Mouse (Mus musculus): ENCODE results near the gene Atp1b4. TPM values are rescaled to one million over a fixed set of nuclear protein-coding genes. Genes with fewer than 3 reads are reported as not detected.
A peak's percentile ranks its signal among the peaks of the same experiment; 100 is the strongest.
"Not testable (repeated sequence)": the region's sequence is repeated elsewhere in the genome, so short reads cannot be mapped to it uniquely, and the experiment has no call there.

The Atp1b4 gene
- not detected in 2 replicates for polyA plus RNA-seq (2015; fragmentation: Nextera tagmentation; extraction: Ambion mirVana)

DNA sequence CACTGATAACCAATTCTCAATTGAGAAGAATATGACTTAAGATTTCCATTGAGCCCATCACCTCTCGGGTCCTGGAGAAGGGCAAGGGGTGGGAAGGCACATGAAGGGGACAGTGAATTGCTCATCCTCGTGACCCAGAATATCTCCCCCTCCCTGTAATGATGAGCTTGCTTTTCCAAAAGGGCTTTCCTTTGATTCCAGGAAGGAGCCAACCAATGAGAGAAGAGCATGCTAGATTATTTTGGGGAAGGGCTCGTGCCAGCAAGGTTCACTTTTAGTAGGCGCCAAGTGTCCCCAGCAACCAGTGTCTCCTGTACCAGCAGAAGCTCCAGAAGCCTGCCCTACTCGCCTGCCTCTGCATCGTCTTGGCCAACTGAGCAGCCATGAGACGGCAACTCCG, at the start of gene Atp1b4:
Gene Atp1b4 (plus strand): TSS at position 301 of the 400 bp plus-strand sequence.
- 92% methylated on average over 8 of the region's 8 CpGs for WGBS
- Histone ChIP-seq H3K4me1 (replicated peaks) (peaks cover 11% of the 10 kb centered on the region), H3K27ac (no peak within 1 kb of the TSS), H3K9me3 (no peaks in the 10 kb centered on the region), H3K4me2 (no peak within 1 kb of the TSS), H3K36me3 (no peaks in the 10 kb centered on the region), H3K9ac (no peak within 1 kb of the TSS), H3K4me3 (no peak within 1 kb of the TSS), H3K27me3 (no peaks in the 10 kb centered on the region)
- no peak for ATAC-seq (ENCODE audit: low FRiP score)

DNA sequence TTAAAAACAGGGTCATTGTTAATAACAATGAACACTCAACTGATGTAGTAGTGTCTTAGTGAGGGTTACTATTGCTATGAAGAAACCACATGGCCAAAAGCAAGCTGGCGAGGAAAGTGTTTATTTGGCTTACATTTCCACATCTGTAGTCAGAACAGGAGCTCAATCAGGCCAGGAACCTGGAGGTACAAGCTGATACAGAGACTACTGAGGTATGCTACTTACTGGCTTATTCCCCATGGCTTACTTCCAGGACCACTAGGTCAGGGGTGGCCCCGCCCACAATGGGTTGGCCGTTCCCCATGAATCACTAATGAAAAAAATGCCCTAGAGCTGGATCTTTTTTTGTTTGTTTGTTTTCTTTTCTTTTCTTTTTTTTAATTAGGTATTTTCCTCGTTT, 7.4 kb upstream of the Atp1b4 start:
- Histone ChIP-seq H3K9me3 (no peaks in the 10 kb centered on the region), H3K4me2 (no peak overlapping the region), H3K4me3 (no peak overlapping the region), H3K9ac (no peak overlapping the region), H3K4me1 (replicated peaks) (peaks cover 7% of the 10 kb centered on the region), H3K27me3 (no peaks in the 10 kb centered on the region), H3K36me3 (no peaks in the 10 kb centered on the region), H3K27ac (no peak overlapping the region)
- WGBS = 73% methylated on average over 4 of the region's 4 CpGs
- ATAC-seq (ENCODE audit: low FRiP score) = no peak

DNA sequence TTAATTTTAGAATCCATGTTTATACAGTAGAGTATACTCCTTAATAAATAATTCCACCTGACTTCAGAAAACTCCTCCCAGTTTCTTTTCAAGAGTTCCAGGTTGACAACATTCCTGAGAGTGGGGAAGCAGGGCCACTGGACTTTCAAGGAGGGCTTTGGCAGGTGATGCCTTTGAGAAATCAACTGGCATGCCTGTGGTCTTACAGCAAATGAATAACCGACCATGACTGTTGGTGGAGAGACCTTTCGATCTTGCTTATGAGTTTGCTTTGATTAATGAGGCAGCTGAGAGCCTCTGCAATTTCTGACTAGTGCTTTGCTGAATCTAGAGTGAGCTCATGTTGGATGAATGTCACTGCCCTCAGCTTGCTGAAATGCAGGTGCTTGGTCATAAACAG, 4.9 kb upstream of the Atp1b4 start:
- ATAC-seq (ENCODE audit: low FRiP score) = no peak
- H3K4me1 ChIP-seq (replicated peaks) = peaks cover 11% of the 10 kb centered on the region

GRCm38 (mm10) chrX:38312910-38313625, 2.9 kb upstream of the Atp1b4 start:
- Histone ChIP-seq H3K27me3 (no peaks in the 10 kb centered on the region), H3K27ac (peak overlapping the region; percentile 79), H3K9me3 (no peaks in the 10 kb centered on the region), H3K4me2 (no peak overlapping the region), H3K9ac (no peak overlapping the region), H3K36me3 (no peaks in the 10 kb centered on the region), H3K4me1 (replicated peaks) (peaks cover 11% of the 10 kb centered on the region), H3K4me3 (no peak overlapping the region)
- ATAC-seq (ENCODE audit: low FRiP score) = peak; percentile 98
- WGBS = 39% methylated on average over 9 of the region's 9 CpGs

More for the DNA sequence above, 4.9 kb upstream of the Atp1b4 start:
- WGBS = 64% methylated on average over 2 of the region's 2 CpGs
- no peak overlapping the region for H3K9ac ChIP-seq
- no peak overlapping the region for H3K27ac ChIP-seq
- no peak overlapping the region for H3K4me2 ChIP-seq
- H3K9me3 ChIP-seq = no peaks in the 10 kb centered on the region
- H3K27me3 ChIP-seq = no peaks in the 10 kb centered on the region
- no peaks in the 10 kb centered on the region for H3K36me3 ChIP-seq
- H3K4me3 ChIP-seq = no peak overlapping the region

DNA sequence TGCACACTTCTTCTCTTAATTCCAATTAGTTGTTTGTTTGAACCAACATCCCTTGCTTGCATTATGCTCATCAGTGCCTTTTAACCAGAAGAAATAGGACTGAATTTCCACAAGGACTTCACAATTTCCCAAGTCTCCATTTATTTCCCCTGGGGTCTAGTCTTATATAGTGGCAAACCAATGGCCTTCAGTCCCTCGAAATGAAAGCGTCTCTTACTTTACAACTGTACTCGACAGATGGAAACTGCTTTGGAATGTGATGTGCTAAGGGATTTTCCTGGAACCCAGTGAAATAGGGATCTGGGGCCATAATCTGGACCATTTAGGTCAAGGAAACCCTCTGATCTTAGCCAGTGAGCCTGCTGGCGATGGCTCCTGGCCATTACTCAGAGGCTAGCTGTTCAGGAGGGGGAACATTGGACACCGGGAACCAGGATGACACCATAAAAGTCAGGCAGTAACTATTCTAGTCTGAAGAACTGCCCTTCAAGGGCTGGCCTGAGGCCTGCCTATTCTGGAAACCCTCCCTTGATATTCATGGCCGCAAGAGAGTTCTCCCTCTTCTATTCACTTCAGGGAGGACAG, 2.3 kb upstream of the Atp1b4 start:
- peaks cover 11% of the 10 kb centered on the region for H3K4me1 ChIP-seq (replicated peaks)
- peak; percentile 56 for ATAC-seq (ENCODE audit: low FRiP score)
- no peak overlapping the region for H3K4me3 ChIP-seq
- no peaks in the 10 kb centered on the region for H3K9me3 ChIP-seq
- no peak overlapping the region for H3K4me2 ChIP-seq
- H3K9ac ChIP-seq = no peak overlapping the region
- 54% methylated on average over 6 of the region's 6 CpGs for WGBS
- H3K36me3 ChIP-seq = no peaks in the 10 kb centered on the region
- H3K27ac ChIP-seq = peak overlapping the region; percentile 78
- no peaks in the 10 kb centered on the region for H3K27me3 ChIP-seq

DNA sequence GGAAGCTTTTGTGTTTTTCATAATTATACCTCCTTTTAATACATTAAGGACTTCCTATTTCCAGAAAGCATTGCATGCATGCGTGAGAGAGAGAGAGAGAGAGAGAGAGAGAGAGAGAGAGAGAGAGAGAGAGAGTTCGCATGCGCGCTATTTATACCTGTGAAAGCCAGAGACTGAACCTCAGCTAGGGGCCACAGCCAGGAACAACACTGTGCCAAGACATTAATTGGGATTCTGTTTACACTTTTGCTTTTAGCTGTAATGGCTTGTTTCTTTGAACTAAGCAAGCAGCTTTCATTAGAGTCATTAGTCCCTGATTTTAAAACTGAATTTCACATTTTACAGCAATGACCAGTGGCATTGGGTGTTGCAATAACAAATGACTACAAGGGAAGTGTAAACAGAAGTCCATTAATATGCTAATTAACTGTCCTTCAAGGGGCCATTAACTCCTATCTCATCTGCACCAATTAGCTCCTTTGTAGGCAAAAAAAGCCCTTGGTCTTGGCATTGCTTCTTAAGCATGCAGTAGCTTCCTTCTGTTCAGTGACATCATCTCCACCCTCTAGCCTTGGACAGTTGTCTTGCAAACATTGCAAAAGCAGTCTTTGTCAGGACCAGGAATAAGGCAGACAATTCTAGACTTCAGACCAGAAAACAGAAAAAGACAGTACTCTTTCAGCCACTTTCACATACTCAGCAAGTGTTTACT, 14.9 kb downstream of the Atp1b4 start:
- H3K27me3 ChIP-seq = no peaks in the 10 kb centered on the region
- no peak overlapping the region for H3K9ac ChIP-seq
- H3K27ac ChIP-seq = no peak overlapping the region
- no peaks in the 10 kb centered on the region for H3K9me3 ChIP-seq
- H3K4me1 ChIP-seq (replicated peaks) = no peaks in the 10 kb centered on the region
- no peak for ATAC-seq (ENCODE audit: low FRiP score)
- no peaks in the 10 kb centered on the region for H3K36me3 ChIP-seq
- WGBS = 46% methylated on average over 4 of the region's 4 CpGs
- no peak overlapping the region for H3K4me3 ChIP-seq
- no peak overlapping the region for H3K4me2 ChIP-seq

GRCm38 (mm10) chrX:38334329-38335279, 18.6 kb downstream of the Atp1b4 start:
- Histone ChIP-seq H3K27ac (no peak overlapping the region), H3K4me3 (no peak overlapping the region), H3K4me1 (replicated peaks) (no peaks in the 10 kb centered on the region), H3K9ac (no peak overlapping the region), H3K27me3 (no peaks in the 10 kb centered on the region), H3K9me3 (no peaks in the 10 kb centered on the region), H3K36me3 (no peaks in the 10 kb centered on the region), H3K4me2 (no peak overlapping the region)
- 71% methylated on average over 8 of the region's 8 CpGs for WGBS
- ATAC-seq (ENCODE audit: low FRiP score) = no peak

- Histone ChIP-seq H3K4me2 (no peak overlapping the region), H3K27ac (no peak overlapping the region), H3K27me3 (no peaks in the 10 kb centered on the region), H3K9me3 (no peaks in the 10 kb centered on the region), H3K4me3 (no peak overlapping the region), H3K36me3 (no peaks in the 10 kb centered on the region), H3K4me1 (replicated peaks) (no peaks in the 10 kb centered on the region), H3K9ac (no peak overlapping the region)
- 80% methylated on average over 8 of the region's 8 CpGs for WGBS
- no peak for ATAC-seq (ENCODE audit: low FRiP score)
These were observed 46.0 kb downstream of the Atp1b4 start for GRCm38 (mm10) chrX:38362016-38362415.

GRCm38 (mm10) chrX:38364621-38365020, 48.6 kb downstream of the Atp1b4 start:
- H3K36me3 ChIP-seq; H3K9ac ChIP-seq; H3K27ac ChIP-seq; ATAC-seq (ENCODE audit: low FRiP score); H3K4me1 ChIP-seq (replicated peaks); H3K27me3 ChIP-seq; H3K4me2 ChIP-seq; H3K9me3 ChIP-seq; H3K4me3 ChIP-seq: not testable (repeated sequence)
- 71% methylated on average over 1 of the region's 1 CpGs for WGBS

DNA sequence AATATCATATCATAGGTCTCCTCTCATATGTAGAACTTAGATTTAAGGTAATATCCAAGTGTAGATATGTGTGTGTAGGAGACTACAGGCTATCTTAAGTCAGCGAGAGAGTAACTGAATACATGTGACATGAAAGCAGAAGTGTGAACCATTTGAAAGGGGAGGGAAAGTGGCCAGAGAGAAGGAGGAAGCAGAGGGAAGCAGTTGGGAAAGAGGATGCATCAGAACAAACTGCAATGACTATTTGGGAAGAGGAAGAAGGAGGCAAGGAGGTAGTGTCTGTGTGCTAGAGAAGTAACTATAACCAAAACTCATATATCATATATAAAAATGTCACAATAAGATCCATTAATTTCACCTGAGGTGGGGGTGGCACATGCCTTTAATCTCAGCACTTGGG, 57.2 kb downstream of the Atp1b4 start:
- ATAC-seq (ENCODE audit: low FRiP score); H3K36me3 ChIP-seq; H3K9me3 ChIP-seq; H3K4me3 ChIP-seq; H3K4me1 ChIP-seq (replicated peaks); H3K27me3 ChIP-seq; H3K27ac ChIP-seq; H3K4me2 ChIP-seq; H3K9ac ChIP-seq: not testable (repeated sequence)
- WGBS = 87% methylated on average over 1 of the region's 1 CpGs

Measured in hindbrain, embryonic 13.5 days (tissue).